Mouse (Mus musculus) adrenal gland, adult 2 months (tissue): Measurements from ENCODE around the gene Gpr21. TPM values are rescaled to one million over a fixed set of nuclear protein-coding genes. Genes with fewer than 3 reads are reported as not detected.
"Not testable (repeated sequence)": the region's sequence is repeated elsewhere in the genome, so short reads cannot be mapped to it uniquely, and the experiment has no call there.

Experiments
- DNase-seq: peaks from one replicate; pipeline ENCODE4 v3.0.0; 2021
- long read RNA-seq: library from polyadenylated mRNA; stranded (forward); transcript quantifications from one replicate; pipeline ENCODE4 v2.0.0, GENCODE M21; 2021
- polyA plus RNA-seq: library from polyadenylated mRNA; depleted of rRNA; stranded (reverse); fragments of >200 nt; gene quantifications from 2 replicates; pipeline ENCODE4 v1.2.3, GENCODE M21; 2012; rRNA removed
- total RNA-seq, 2 experiments: library from RNA; stranded (reverse); gene quantifications; 2 replicates each; pipeline ENCODE4 v1.2.3; 2021

Gpr21 gene
- total RNA-seq (under 1 TPM; 0.73 to 0.98 TPM), polyA plus RNA-seq (0.04 TPM in 2 replicates)
- long read RNA-seq, result 0 reads

DNA sequence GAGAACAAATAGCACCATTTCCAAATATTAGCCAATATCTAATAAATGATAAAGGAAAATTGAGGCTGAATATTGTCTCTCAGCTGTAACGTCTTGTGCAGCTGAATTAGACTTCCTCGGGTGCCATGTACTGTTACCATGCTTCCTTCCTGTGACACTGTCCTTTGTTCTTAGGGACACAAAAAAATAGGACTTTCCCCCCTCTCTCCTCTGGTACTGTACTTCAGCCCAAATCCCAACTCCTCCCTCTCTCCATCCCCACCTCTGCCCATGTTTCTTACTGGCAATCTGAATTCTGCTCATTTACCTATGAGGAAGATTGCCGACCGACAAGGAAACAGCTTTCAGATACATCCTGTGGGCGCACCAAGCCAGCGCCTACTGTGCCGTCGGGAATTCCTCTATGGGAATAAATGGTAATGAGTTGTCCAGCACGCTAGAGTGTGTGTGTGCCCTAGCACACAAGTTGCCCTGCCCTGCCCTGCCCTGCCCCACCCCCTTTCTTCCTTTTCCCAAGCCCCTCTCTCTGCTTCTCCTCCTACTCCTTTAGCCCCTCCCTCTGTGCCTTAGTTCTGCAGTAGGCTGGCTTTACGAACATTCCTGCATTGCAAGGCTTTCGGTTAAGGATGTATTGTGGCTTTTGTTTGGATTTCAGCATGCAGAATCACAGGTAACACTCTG is at the start of gene Gpr21:
Gene Gpr21, plus strand, starts transcription at position 303 of the 681 bp plus-strand sequence.
- DNase-seq, result no peak

DNA sequence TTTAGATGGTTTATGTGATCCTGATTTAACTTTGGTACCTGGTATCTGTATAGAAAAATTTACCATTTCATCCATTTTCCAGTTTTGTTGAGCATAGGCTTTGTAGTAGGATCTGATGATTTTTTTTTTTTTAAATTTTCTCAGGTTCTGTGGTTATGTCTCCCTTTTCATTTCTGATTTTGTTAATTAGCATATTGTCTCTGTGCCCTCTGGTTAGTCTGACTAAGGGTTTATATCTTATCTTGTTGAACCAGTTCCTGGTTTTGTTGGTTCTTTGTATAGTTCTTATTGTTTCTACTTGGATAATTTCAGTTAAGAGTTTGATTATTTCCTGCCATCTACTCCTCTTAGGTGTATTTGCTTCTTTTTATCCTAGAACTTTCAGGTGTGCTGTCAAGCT is 36.6 kb upstream of the Gpr21 start:
- DNase-seq, result no peak

DNA sequence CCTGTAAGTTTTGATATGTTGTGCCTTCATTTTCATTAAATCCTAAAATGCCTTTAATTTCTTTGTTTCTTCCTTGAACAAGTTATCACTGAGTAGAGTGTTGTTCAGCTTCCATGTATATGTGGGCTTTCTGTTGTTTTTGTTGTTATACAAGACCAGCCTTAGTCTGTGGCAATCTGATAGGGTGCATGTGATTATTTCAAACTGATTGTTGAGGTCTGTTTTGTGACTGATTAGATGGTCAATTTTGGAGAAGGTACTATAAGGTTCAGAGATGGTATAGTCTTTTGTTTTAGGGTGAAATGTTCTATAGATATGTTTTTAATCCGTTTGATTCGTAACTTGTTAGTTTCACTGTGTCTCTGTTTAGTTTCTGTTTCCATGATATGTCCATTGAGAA is 36.1 kb upstream of the Gpr21 start:
- no peak for DNase-seq

DNA sequence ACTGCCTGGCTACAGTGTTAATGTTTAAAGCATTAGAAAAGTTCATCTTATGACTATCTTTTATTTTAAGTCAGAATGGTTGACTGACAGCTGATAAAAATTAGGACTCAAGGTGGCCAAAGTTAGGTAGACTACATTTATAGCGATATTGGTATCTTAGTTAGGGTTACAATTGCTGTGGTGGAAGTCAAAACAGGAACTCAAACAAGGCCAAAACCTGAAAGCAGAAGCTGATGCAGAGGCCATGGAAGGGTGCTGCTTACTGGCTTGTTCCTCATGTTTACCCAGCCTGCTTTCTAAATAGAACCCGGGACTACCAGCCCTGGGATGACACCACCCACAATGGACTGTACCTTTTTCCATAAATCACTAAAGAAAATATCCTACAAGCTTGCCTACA is 32.0 kb upstream of the Gpr21 start:
- no peak for DNase-seq

DNA sequence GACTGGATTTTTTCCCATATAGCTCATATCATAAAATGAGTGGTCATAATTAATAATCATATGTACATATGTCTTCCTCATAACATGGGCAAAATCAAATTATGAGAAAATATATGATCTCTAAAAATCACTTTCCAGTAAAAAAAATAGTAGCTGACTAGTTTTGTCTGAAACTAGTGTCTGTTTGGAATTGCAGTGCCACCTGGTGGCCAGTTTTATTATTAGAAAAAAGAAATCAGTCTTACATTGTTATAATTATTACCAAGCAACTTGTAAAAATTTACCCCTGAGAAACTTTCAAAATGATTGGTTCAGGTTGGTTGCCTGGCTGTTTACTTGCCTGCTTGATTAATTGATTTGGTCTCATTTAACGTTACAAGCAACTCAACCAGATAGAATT is 30.8 kb upstream of the Gpr21 start:
- DNase-seq, result peak; percentile 11

DNA sequence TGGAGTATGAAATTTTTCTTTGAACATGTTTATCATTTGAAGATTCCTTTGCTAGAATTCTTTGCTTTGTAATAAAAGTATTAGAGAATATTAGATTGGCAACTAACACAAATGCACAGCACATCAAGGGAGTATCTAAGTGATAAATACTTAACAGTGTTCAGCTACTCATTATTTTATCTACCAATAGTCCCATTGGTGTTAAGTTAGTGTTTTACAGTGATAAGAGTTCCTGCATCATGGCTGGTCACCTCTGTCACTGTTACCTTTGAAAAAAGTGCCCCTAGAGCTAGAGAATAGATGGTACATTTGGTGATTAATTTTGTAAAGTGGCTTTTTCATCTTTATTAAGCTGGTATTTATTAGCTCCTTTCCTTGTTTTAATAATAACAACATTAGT is 29.7 kb upstream of the Gpr21 start:
- DNase-seq, result no peak

DNA sequence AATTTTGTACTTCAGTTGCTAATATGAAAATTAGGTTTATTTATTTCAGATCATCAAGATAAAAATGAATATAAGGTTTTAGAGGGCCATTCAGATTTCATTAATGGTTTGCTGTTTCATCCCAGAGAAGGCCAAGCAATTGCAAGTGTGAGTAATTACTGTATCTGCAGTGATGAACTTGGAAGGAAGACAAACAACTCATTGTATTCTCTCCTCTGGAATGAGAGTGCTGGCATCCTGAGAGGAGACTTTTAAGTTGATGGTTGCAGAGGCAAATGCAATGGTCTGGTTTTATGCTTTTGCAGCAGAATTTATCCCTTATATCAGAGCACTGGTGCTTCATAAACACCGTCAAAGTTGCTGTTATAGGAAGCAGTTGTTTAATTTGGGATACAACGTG is 27.2 kb upstream of the Gpr21 start:
- no peak for DNase-seq

DNA sequence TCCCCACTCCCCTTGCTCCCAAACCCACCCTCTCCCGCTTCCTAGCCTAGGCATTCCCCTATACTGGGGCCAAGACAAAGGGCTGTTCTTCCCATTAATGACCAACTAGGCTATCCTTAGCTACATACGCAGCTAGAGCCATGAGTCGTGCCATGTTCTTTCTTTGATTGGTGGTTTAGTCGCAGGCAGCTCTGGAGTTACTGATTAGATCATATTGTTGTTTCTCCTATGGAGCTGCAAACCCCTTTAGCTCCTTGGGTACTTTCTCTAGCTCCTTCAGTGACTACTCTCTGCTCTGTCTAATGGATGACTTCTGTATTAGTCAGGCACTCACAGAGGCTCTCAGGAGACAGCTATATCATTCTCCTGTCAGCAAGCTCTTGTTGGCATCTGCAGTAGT is 18.8 kb upstream of the Gpr21 start:
- DNase-seq, result no peak

DNA sequence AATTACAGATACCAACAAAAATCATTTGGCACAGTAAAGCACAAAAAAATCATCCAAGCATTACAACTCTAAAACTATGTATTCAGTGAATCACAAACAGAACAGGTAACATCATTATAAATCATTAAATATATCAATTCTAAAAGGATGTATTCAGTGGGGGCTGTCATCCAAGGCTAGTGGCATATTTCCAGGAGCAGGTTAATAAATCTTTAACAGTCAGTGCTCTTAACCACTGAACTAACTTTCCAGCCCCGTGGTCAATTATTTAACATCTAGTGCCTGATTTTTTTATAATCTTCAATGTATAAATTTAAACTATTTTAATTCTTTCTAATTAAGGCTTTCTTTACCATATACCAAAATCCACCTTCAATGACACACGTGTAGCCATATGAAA is 10.3 kb upstream of the Gpr21 start:
- DNase-seq, result not testable (repeated sequence)

DNA sequence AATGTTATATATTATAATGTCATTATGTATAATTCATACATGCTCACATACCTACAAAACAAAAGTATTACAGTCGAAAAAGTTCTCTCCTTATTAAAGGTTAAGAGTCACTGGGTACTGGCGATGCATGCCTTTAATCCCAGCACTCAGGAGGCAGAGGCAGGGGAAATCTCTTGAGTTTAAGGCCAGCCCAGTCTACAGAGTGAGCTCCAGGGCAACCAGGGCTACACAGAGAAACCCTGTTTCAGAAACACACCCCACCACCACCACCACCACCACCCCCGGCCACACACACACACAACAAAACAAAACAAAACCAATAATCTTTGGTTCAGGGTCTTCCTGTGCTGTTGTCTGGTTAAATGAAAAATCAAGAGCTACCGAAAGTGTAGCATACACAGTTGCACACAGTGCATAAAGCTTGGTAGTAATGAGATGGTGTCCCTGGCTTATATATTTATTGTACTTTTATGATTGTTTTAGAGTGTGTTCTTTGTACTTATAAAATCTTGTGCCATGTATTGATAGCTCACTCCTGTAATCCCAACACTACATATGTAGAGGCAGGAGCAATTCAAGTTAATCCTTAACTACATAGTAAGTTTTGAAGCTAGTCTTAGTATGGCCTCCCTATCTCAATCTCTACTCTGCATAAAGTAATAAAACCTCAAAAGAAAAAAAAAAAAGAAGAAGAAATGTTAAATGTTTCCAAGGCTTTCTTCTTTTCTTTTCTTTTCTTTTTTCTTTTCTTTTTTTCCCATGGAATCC is 4.8 kb upstream of the Gpr21 start:
- no peak for DNase-seq

DNA sequence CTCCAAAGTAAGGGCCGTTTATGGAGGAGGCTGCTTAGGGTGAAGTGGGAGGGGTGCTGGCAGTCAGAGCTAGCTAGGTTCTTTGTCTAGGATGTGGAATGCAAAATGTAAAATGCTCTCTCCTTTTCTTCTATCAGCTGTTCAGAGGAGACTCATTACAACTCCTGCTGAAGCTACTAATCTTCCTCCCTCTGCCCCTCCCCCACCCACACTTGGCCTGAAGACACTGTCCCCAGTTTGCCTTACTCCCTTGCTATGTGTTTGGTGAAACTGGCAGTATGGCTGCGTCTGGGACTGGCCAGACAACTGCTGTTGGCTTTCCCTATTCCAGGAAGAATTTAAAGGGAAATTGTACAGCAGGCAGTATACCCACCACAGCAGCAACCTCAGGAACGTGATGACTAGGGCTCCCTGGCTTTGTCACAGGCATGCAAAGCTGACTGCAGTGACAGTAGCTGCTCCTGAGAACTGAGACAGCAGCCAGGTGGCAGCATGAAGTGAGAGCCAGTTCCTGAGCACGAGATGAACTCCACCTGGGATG is 860 bp downstream of the Gpr21 start:
- DNase-seq, result no peak

DNA sequence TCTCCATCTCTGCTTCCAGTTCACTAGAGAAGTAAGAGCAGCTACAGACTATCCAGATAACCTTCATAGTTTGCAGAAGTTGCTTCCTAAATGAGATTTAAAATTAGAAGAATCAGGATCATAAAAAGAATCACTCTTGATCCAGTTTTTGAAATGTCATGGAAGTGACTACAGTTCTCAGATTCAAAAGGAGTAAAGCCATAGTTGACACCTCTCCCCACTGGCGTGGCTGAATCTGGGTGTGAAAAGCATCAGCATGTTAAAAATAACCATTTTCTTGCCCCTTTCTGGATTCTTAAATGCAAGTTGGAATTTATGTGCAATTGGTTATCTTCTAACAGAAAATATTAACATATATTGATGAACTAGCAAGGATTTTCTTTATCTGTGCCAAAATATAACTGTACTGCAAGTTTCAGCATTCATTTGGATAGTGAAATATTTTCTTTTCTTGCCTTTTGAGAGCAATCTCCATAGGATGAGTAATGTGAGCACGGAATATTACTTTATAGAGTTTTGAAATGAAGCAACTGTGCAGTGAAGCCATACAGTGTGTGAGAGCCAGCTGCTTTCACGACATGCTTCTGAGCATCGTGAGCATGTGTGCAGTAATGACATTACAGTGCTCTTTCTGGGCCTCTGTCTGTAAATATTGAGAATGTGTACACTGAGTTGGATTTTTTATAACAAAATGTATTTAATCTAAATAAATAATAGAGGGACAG is 2.6 kb downstream of the Gpr21 start:
- DNase-seq, result no peak

DNA sequence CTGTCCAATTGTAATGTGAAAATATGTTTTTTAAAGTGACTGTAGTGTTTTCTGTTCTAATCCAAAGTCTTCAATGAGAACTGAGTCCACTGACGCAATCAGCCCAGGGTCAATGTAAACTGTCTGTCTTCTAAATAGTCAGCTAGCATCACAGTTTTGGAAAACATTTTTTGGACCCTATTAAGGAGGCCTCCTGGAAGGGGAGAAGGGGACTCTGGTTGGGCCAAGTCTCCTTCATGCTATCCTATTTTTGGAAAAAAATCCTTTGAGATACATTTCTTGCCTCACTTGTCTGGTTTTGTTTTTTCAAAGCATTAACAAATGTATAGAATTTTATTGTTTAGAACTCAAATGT is 3.1 kb downstream of the Gpr21 start:
- no peak for DNase-seq

DNA sequence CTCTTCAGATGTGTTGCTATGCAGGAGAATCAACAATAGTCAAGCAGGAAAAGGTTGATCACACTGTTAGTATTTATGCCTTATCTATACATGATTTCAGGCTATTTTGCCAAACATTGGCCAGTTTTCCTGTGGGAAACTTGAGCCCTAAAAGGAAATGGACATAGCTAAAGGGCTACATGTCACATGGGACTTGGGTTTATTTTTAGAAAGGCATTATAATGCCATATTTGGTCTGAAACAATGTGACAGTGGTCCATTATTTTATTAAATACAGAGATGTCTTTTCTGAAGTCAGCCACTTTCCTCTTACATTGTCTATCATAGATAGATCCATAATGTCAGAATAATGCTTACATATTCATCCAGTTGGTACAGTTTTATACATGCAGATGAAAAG is 11.5 kb downstream of the Gpr21 start:
- DNase-seq, result no peak

DNA sequence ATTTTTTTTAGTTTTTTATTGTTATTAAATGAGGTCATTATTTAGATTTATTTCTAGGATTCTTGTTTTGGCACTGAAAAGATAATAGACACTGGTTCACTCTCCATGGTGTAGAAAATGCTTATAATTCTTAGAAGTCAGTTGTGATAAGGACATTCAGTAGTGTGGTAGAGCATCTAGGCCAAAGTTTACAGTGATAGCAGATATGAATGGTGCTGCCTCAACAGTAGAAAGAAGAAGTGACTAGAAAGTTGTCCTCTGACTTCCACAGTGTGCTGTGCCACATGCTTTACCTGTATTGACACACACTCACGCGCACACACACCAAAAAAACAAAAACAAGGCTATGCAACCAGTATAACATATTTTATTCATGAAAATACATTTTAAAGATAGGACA is 13.3 kb downstream of the Gpr21 start:
- DNase-seq, result no peak

DNA sequence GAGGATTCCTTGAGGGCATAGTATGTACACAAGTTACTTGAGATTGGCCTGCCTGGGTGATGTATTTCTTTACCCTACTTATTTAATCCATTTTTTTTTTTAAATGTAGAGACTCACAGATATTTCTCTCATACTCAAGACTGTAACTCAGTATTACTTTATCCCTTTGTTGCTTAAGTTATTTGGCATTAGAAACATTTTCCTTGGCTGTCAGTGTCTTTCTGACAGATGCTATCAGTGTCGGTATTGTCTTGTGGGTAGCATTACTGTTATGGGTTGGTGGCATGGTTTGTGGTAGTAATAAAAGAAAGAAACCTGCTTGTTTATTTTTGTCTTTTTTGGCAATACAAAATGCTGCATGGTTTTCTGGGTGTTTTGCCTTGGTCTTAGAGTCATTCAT is 14.6 kb downstream of the Gpr21 start:
- DNase-seq, result no peak

DNA sequence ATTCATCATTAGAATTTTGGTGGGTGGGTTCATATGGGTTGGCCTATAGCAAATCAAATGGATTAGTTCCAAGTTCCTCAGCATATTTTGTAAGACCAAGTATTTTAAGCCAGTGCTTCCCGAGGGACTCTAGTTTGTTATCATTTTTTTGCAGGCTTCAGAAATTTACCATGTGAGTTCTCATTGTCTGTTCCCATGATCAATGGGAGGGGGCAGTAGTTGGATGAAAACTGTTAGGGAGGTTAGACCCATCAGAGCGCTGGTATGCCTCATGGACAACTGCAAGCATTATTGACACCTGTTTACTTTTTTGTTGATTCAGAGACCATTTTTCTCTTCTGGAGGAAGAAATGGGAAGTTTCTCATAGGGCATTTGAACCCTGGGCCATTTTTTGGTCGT is 15.5 kb downstream of the Gpr21 start:
- no peak for DNase-seq

DNA sequence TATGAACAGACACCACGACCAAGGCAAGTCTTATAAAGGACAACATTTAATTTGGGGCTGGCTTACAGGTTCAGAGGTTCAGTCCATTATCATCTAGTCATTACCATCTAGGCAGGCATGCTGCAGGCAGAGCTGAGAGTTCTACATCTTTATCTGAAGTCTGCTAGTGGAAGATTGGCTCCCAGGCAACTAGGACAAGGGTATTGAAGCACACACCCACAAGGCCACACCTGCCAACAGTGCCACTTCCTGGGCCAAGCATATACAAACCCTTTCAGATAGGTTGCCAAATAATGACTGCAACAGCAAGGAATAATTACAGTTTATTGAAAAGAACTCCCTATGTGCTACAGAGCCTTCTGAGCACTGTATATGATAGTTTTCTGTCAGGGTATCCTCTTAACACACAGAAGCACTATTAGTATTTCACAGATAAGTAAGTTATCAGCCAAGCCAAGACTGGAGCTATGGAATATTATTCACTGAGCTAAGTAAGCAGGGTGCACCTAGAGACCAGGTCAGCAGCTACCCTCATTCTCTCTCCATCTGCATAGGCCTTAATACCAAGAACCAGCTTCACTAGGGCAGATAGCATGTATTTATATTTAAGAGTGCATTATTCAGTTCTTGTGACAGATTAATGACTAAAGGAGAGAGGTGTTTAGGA is 33.3 kb downstream of the Gpr21 start:
- no peak for DNase-seq

DNA sequence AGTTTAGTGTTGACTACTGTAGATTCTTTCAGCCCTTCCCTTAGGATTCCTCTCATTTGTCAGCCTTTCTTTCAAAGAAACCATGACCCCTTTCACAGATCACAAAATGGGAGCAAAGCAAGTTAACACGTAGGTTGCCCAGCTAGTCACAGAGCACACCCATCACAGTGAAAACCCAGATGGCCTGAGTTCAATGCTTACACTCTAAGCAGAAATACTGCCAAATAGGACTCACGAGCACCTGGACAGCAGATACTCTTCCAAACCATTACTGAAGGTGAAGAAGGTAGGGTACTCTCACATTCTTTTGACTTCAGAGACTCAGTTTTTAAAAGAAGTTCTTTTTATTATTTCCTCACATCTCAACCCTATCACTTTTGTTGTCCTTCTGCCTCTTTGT is 40.2 kb downstream of the Gpr21 start:
- DNase-seq, result no peak

DNA sequence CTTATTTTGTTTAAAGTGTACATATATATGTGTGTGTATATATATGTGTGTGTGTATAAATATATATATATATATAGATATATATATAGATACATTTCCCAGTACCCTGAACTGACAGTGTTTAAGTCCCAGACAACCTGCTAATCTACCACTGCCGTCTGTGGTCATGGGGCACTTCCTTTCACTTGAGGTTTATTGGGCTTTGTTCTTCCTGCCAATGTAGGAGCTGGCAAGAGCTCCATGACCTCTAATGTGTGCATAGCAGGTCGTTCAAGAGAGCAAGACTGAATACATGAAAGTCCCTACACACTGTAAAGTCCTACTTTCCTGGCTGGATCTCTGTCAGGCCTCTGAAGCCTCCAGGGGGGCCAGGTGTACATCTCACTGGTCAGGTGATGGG is 49.4 kb downstream of the Gpr21 start:
- DNase-seq, result no peak

DNA sequence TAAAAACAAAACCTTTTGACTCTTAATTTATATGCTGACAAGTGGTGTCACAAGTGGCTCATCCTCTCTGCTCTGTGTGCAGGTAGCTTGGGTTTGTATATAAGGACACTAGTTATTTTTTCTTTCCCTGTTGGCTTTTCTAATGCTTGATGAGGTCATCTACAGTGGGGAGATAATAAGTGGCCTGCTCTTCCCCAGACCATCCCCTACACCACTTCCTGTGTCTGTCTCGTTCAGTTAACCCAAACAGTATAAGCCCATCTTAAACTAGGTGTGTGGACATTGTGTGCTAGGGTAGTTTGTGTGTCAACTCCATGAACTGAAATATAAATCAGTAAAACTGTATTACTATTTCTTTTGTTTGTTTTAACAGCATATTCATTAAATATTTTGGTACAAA is 49.9 kb downstream of the Gpr21 start:
- no peak for DNase-seq

DNA sequence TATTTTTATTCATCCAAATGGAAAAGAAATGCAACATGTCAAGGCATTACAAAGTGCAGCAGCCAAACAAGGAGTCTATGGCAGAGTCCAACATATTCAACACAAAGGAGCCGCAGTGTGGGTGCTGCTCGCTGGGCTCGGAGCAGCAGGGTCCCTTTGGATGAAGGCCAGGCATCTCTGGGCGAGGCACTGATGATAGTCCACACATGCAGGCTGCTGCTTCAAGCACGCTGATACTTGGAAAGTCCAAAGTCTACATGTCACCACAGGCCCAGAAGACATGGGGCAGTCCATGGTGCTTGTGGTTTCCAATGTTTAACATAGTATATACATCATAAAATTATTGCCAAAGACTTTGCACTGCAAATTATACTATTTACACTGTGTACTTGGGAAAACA is 53.8 kb downstream of the Gpr21 start:
- no peak for DNase-seq
